Mouse (Mus musculus) embryonic facial prominence, embryonic 12.5 days (tissue): Measurements from ENCODE around the gene Max. TPM values are rescaled to one million over a fixed set of nuclear protein-coding genes. Genes with fewer than 3 reads are reported as not detected.

Experiments
- ATAC-seq: fragments of 200-750 bp; cut with Nextera tagmentation; 2 replicates; pipeline ENCODE4 v1.8.0; 2017; ENCODE audit not compliant: insufficient number of reproducible peaks, insufficient read depth, low FRiP score, low TSS enrichment
- H3K27ac ChIP-seq: fragments of 300-500 bp; sonication (generic); 2 replicates; pipeline ENCODE4 v1.5.1; 2016; ENCODE audit warnings: mild to moderate bottlenecking
- H3K27me3 ChIP-seq: fragments of 300-500 bp; sonication (generic); 2 replicates; pipeline ENCODE4 v1.6.1; 2016; ENCODE audit warnings: mild to moderate bottlenecking, moderate library complexity
- H3K36me3 ChIP-seq: fragments of 300-500 bp; sonication (generic); 2 replicates; pipeline ENCODE4 v1.6.1; 2016; ENCODE audit warnings: mild to moderate bottlenecking
- H3K4me1 ChIP-seq: fragments of 300-500 bp; sonication (generic); 2 replicates; pipeline ENCODE4 v1.6.1; 2016
- H3K4me2 ChIP-seq: fragments of 300-500 bp; sonication (generic); replicated peaks from 2 replicates; pipeline ENCODE4 v1.6.1; 2016; ENCODE audit warnings: mild to moderate bottlenecking, moderate library complexity
- H3K4me3 ChIP-seq: fragments of 300-500 bp; sonication (generic); 2 replicates; pipeline ENCODE4 v1.5.1; 2016; ENCODE audit warnings: mild to moderate bottlenecking
- H3K9ac ChIP-seq: fragments of 300-500 bp; sonication (generic); 2 replicates; pipeline ENCODE4 v1.6.1; 2016; ENCODE audit warnings: mild to moderate bottlenecking, moderate library complexity
- H3K9me3 ChIP-seq: fragments of 300-500 bp; sonication (generic); 2 replicates; pipeline ENCODE4 v1.6.1; 2016; ENCODE audit warnings: mild to moderate bottlenecking, moderate library complexity
- WGBS: fragments of 180-500 bp; shearing (Covaris S2); methylation state at CpG from one replicate; pipeline ENCODE4 v1.1.7; 2016; 5-methylcytosine and 5-hydroxymethylcytosine counted together
- polyA plus RNA-seq: library from polyadenylated mRNA; unstranded; fragments of >200 nt; fragmentation: Nextera tagmentation; extraction: Ambion mirVana; gene quantifications from 2 replicates; pipeline ENCODE4 v1.2.1, GENCODE M21; 2016

Gene Max
- polyA plus RNA-seq, 1 experiment from 2014 or later = 13.1 TPM

DNA sequence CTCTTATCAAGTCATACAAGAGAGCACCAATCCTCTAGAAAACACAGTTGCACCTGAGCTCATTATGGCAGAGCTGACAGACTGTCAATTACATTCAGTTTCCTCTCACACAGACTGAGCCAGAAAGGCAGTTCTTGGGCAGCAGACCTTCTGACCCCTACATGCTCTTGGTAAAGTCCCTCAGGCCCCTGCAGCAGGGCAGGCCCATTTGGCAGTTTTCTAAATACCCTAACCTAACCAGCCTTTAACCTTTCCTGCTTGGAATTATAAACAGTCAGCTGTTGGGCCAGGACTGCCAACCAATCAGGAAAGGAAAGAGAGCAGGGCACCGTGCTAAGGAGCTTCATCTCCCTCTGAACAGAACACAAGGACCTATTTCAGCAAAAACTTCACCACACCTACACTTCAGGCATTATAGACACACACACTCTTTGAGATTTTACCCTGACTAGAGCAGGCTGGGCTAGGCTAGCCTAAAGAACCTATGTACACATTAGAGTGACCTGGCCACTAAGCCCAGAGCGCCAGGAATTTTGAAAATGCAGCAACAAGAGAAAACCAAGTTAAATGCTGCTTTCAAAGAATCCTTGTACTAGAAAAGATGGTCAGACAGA lies 8.1 kb downstream of the Max start:
- Histone ChIP-seq H3K4me3 (no peak overlapping the region), H3K27me3 (no peaks in the 10 kb centered on the region), H3K36me3 (peaks cover 66% of the 10 kb centered on the region), H3K9me3 (no peaks in the 10 kb centered on the region), H3K9ac (no peak overlapping the region), H3K27ac (no peak overlapping the region), H3K4me1 (0 out of 2 replicates have a peak, but pooled peaks cover 4% of the 10 kb centered on the region), H3K4me2 (no peak overlapping the region)
- WGBS = 86% methylated on average over 2 of the region's 2 CpGs
- no peak for ATAC-seq

DNA sequence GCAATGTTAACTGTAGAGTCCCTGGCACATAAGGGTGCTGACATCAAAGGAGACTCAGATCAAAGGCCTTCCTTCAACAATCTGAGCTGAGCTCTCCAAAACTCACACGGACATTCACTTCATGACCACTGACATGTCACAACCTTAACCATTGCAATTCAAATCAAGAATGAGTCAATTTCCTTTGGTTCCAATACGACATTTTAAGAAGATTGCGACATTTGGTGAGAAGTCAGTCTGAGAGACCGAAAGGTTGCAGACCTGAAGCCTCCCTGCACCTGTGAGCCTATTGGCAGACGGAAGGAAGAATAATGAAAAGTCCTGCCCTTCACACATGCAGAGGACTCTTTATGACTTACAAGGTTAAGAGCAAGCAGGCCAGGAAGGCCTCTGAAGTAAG lies 11.7 kb downstream of the Max start:
- H3K4me3 ChIP-seq = no peak overlapping the region
- ATAC-seq = no peak
- no peaks in the 10 kb centered on the region for H3K27me3 ChIP-seq
- H3K9me3 ChIP-seq = no peaks in the 10 kb centered on the region
- H3K27ac ChIP-seq = no peak overlapping the region
- no peak overlapping the region for H3K9ac ChIP-seq
- H3K4me2 ChIP-seq = no peak overlapping the region
- WGBS = 86% methylated on average over 5 of the region's 5 CpGs
- 0 out of 2 replicates have a peak, but pooled peaks cover 4% of the 10 kb centered on the region for H3K4me1 ChIP-seq
- peaks cover 69% of the 10 kb centered on the region for H3K36me3 ChIP-seq

DNA sequence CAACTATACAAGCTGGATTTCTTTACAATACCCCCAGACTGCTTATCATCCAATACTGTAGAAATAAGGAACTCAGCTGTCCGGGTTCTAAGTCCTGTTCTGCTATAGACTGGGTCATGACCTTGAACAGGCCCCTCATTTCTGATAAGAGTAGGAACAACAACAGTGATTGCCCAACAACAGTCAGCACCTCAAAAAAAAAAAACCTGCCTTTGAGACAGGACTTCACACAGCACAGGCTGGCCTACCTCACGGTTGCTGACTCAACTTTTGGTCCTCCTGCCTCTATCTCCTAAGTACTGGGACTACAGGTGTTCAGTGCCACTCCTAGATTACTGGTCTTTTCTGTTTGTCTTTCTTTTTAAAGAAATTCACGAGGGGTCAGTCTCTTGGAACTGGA lies 13.2 kb downstream of the Max start:
- Histone ChIP-seq H3K4me2 (no peak overlapping the region), H3K36me3 (peaks cover 75% of the 10 kb centered on the region), H3K27ac (no peak overlapping the region), H3K4me3 (no peak overlapping the region), H3K9me3 (no peaks in the 10 kb centered on the region), H3K4me1 (no peaks in the 10 kb centered on the region), H3K27me3 (no peaks in the 10 kb centered on the region), H3K9ac (no peak overlapping the region)
- no peak for ATAC-seq
- WGBS = 89% methylated on average over 3 of the region's 3 CpGs

DNA sequence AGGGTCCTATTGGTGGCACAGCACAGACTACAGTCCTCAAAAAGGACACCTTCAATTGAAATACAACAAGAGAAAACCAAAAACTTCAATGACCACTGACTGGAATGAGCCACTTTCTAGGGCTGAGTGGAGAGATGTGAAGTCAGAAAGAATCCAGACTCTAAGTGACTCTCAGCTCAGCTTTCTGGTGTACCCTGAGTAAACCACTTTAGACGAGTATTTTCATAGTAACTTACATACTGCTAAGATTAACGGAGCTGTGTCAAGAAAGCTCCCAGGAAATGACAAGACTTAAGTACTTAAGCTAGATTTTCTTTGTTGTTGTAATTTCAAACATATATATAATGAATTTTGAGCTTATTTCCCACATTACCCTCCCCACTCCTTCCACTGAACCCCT lies 13.8 kb downstream of the Max start:
- Histone ChIP-seq H3K27ac (no peak overlapping the region), H3K4me3 (no peak overlapping the region), H3K4me1 (no peaks in the 10 kb centered on the region), H3K4me2 (no peak overlapping the region), H3K27me3 (no peaks in the 10 kb centered on the region), H3K36me3 (peaks cover 75% of the 10 kb centered on the region), H3K9me3 (no peaks in the 10 kb centered on the region), H3K9ac (no peak overlapping the region)
- no peak for ATAC-seq
- 90% methylated on average over 2 of the region's 2 CpGs for WGBS

DNA sequence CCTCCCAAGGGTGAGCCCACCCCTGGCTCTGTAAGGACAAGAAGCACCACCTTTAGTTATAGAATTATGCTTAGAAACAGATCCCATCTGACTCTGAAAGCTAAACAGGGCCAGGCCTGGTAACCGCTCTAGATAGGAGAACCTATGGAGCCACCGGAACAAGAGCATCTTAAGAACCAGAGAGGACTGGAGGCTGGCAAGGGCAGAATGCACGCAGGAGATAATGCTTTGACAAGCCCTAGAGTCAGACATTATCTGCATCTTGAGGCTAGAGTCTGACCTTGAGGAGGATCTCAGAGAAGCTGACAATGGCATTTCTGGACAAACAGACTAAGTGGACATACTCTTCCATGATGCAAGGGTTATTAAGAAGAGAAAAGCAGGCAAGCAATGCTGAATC lies 14.5 kb downstream of the Max start:
- no peaks in the 10 kb centered on the region for H3K27me3 ChIP-seq
- no peaks in the 10 kb centered on the region for H3K9me3 ChIP-seq
- H3K4me3 ChIP-seq = no peak overlapping the region
- no peaks in the 10 kb centered on the region for H3K4me1 ChIP-seq
- no peak overlapping the region for H3K4me2 ChIP-seq
- H3K36me3 ChIP-seq = peaks cover 68% of the 10 kb centered on the region
- WGBS = 87% methylated on average over 3 of the region's 3 CpGs
- H3K27ac ChIP-seq = no peak overlapping the region
- H3K9ac ChIP-seq = no peak overlapping the region
- no peak for ATAC-seq

DNA sequence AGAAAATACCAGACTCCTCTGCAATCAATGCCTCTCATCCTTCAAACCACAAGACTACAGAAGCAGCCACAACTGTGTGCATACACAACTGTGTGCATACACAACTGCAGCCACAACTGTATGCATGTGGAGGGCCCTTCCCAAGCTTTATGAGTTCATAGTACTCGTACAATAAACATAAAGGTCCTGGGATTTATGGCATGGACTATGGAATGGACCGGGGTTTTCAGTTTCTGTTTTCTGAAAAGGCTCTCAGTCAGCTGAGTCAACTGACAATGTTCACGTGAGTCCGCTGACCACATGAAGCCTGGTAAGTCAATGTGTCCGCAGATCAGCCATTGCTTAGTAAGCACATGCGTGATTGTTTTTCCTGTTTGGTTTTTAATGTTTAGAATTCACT lies 18.5 kb downstream of the Max start:
- Histone ChIP-seq H3K27me3 (no peaks in the 10 kb centered on the region), H3K9me3 (no peaks in the 10 kb centered on the region), H3K36me3 (peaks cover 64% of the 10 kb centered on the region), H3K4me3 (no peak overlapping the region), H3K9ac (no peak overlapping the region), H3K27ac (no peak overlapping the region), H3K4me1 (no peaks in the 10 kb centered on the region), H3K4me2 (no peak overlapping the region)
- ATAC-seq = no peak
- WGBS = 90% methylated on average over 6 of the region's 6 CpGs

DNA sequence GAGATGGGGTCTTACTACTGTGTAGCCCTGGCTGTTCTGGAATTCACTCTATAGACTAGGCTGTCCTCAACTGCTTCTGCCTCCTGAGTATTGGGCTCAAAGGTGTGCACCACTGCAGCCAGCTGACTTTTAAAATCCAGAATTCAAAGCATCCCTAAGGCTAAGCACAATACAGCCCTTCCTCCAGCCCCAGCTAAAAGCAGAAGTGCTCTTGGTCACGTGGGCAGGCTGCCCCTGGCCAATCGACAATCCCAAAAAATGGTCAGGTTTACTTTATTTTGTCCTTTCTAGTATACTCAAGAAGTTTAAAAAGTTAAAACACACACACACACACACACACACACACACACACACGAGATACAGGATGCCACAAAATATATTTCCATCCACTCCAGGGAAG lies 19.0 kb downstream of the Max start:
- Histone ChIP-seq H3K4me3 (no peak overlapping the region), H3K27ac (no peak overlapping the region), H3K4me2 (no peak overlapping the region), H3K4me1 (no peaks in the 10 kb centered on the region), H3K9ac (no peak overlapping the region), H3K9me3 (no peaks in the 10 kb centered on the region), H3K27me3 (no peaks in the 10 kb centered on the region), H3K36me3 (peaks cover 66% of the 10 kb centered on the region)
- 72% methylated on average over 3 of the region's 3 CpGs for WGBS
- no peak for ATAC-seq

DNA sequence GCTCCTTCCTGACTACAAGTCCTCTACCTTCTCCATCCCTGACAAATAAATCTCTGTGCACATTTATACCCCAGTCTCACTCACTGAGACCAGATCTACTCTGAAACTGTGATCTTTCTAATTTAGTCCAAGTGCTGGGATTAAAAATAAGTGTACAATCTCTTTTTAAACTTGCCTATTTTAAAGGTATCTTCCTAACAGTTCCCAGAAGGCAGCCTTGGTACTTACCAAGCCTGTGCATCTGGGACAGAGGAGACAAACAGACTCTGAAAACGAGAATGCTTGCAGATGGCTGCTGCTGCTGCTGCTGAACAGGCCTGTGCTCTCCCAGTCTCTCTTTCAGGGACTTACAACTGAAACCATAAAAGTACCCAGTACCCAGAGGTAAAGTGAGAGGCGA lies 19.5 kb downstream of the Max start:
- no peak overlapping the region for H3K4me3 ChIP-seq
- WGBS = 51% methylated on average over 2 of the region's 2 CpGs
- ATAC-seq = no peak
- H3K36me3 ChIP-seq = peaks cover 65% of the 10 kb centered on the region
- H3K4me2 ChIP-seq = no peak overlapping the region
- no peaks in the 10 kb centered on the region for H3K9me3 ChIP-seq
- H3K27me3 ChIP-seq = no peaks in the 10 kb centered on the region
- H3K4me1 ChIP-seq = no peaks in the 10 kb centered on the region
- no peak overlapping the region for H3K9ac ChIP-seq
- H3K27ac ChIP-seq = no peak overlapping the region

DNA sequence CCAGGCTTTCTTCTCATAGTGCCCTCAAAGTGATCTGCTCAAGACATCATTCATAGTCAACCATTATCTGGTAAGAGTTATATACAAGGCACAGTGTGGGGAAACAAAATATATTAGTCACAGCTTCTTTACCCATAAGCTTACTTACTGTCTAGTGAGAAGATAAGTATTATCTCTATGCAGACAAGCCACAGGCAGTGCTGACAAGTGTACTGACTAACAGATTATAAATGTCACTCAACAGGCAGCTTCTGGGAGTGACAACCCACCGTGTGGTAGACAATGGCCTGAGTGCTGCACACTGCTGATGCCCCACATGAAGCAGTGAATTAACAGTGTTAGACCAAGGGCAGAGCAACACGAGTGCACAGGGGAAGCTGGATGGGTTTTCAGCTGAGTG lies 20.5 kb downstream of the Max start:
- H3K9me3 ChIP-seq = no peaks in the 10 kb centered on the region
- no peak overlapping the region for H3K27ac ChIP-seq
- no peak overlapping the region for H3K4me3 ChIP-seq
- no peak for ATAC-seq
- H3K4me2 ChIP-seq = no peak overlapping the region
- peaks cover 70% of the 10 kb centered on the region for H3K36me3 ChIP-seq
- 83% methylated on average over 2 of the region's 2 CpGs for WGBS
- no peaks in the 10 kb centered on the region for H3K4me1 ChIP-seq
- no peak overlapping the region for H3K9ac ChIP-seq
- H3K27me3 ChIP-seq = no peaks in the 10 kb centered on the region

DNA sequence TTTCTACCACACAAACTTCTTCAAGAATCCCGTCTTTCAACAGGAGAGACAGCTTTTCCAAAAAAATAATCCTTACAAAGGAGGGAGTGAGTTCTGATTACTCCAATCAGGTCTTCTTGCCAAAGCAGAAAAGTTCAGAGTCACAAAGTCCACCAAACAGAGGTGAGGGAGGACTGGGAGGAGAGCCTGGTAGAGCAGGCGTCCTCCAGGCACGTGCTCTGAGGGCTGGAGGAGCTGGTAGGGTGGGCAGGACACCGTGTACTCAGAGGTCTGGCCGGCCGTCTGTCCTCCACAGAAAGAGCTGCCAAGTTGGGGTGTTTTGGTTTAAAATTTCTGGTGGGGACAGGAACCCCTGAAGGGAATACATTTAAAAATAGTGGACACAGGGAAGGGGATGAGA lies 24.0 kb downstream of the Max start:
- Histone ChIP-seq H3K36me3 (peaks cover 54% of the 10 kb centered on the region), H3K9me3 (no peaks in the 10 kb centered on the region)

DNA sequence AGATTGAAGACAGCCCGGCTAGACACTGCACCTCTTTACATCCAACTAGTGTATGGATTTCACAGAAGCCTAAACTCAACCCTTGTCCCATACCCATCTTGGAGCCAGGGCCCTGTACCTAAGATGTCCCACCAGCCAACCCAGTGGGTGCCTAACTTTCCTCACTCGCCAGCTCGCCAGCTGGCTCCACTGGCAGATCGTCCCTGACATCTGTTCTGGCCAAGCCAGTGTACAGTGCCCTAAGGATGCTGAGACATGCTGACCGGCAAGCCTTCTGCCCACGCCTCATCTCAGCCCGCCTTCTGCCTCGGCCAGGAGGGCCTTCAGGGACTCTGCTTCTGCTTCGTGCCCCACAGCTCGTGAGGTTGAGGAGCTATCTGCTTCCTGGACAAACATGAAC lies 25.8 kb downstream of the Max start:
- no peaks in the 10 kb centered on the region for H3K9me3 ChIP-seq
- no peak overlapping the region for H3K4me3 ChIP-seq
- H3K4me2 ChIP-seq = no peak overlapping the region
- no peaks in the 10 kb centered on the region for H3K27me3 ChIP-seq
- ATAC-seq = no peak
- no peak overlapping the region for H3K9ac ChIP-seq
- peaks cover 48% of the 10 kb centered on the region for H3K36me3 ChIP-seq
- no peaks in the 10 kb centered on the region for H3K4me1 ChIP-seq
- 91% methylated on average over 10 of the region's 10 CpGs for WGBS
- no peak overlapping the region for H3K27ac ChIP-seq

More for the DNA sequence above, 24.0 kb downstream of the Max start:
- Histone ChIP-seq H3K4me2 (no peak overlapping the region), H3K27me3 (no peaks in the 10 kb centered on the region), H3K27ac (no peak overlapping the region), H3K4me1 (no peaks in the 10 kb centered on the region), H3K9ac (no peak overlapping the region), H3K4me3 (no peak overlapping the region)
- ATAC-seq = no peak
- WGBS = 89% methylated on average over 6 of the region's 6 CpGs

DNA sequence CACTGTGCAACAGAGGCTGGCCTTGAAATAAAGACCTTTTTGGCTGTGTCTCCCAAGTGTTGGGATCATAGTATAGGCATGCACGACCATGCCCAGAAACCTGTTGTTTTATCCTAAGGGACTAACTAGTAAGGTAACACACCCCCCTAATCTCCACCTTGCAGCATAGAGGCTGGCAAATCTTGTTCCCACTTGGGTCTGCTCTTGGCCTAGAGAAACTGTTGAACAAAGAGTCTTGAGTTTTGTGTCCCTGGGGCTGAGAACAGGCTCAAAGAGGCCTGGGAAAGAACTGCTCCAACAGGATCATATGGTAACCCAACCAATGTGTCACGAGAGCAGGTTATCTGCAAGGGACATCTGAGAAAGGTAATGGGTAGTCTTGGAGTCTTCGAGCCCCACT lies 27.6 kb downstream of the Max start:
- WGBS = 86% methylated on average over 3 of the region's 3 CpGs
- H3K36me3 ChIP-seq = peaks cover 41% of the 10 kb centered on the region

DNA sequence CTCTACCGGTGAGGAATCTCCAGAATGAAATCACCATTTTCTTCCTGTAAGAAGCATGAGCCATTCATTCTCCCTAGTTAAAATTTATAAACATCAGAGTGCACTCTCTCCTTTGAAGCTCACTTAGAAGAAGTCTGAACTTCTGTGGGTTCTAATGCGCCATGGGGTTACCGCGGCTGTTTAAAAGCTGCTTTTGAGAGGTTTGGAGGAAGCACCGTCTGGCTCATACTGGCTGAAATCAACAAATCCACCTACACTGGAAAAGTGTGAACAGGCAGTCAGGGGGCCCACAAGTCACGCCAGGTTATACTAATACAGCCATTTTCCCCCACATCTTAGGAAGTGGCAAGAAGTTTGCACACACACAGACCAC lies 29.3 kb downstream of the Max start:
- no peak overlapping the region for H3K27ac ChIP-seq
- H3K4me1 ChIP-seq = no peaks in the 10 kb centered on the region
- no peak overlapping the region for H3K9ac ChIP-seq
- no peaks in the 10 kb centered on the region for H3K27me3 ChIP-seq
- no peak overlapping the region for H3K4me3 ChIP-seq
- 81% methylated on average over 6 of the region's 6 CpGs for WGBS
- H3K36me3 ChIP-seq = peaks cover 24% of the 10 kb centered on the region
- no peak overlapping the region for H3K4me2 ChIP-seq
- H3K9me3 ChIP-seq = no peaks in the 10 kb centered on the region
- ATAC-seq = no peak

More for the DNA sequence above, 27.6 kb downstream of the Max start:
- H3K27ac ChIP-seq = no peak overlapping the region
- ATAC-seq = no peak
- no peak overlapping the region for H3K4me2 ChIP-seq
- H3K4me1 ChIP-seq = no peaks in the 10 kb centered on the region
- H3K9me3 ChIP-seq = no peaks in the 10 kb centered on the region
- no peak overlapping the region for H3K4me3 ChIP-seq
- H3K9ac ChIP-seq = no peak overlapping the region
- H3K27me3 ChIP-seq = no peaks in the 10 kb centered on the region
